Mouse (Mus musculus): Measurements from ENCODE around the gene Nr2e1. TPM values are rescaled to one million over a fixed set of nuclear protein-coding genes. Genes with fewer than 3 reads are reported as not detected.

Nr2e1 gene
- total and polyA plus RNA-seq, 3 experiments: not detected

GRCm38 (mm10) chr10:42581694-42582565, 1.5 kb downstream of the Nr2e1 start:
- Histone ChIP-seq H3K36me3 (ENCODE audit: control insufficient read depth in 1 of 2, insufficient read depth in 2 of 2, low read length in 2 of 2) (no peaks in the 10 kb centered on the region), H3K79me2 (ENCODE audit: control insufficient read depth, insufficient read depth, low read length, poor library complexity) (no peaks in the 10 kb centered on the region), H3K4me3 (ENCODE audit: control insufficient read depth in 1 of 2, insufficient read depth in 1 of 2, low read depth in 2 of 2, low read length in 2 of 2) (no peak overlapping the region), H3K9ac (ENCODE audit: control insufficient read depth, low read depth, low read length, poor library complexity, severe bottlenecking) (no peak overlapping the region), H3K27me3 (ENCODE audit: control insufficient read depth in 1 of 2, insufficient read depth in 2 of 2, low read length in 2 of 2) (peaks cover 0 to 2% of the 10 kb centered on the region in 2 experiments; a peak in 3 of 4 replicates), H3K9me3 (replicated peaks; ENCODE audit: insufficient read depth, low read length) (no peaks in the 10 kb centered on the region), H3K4me1 (ENCODE audit: control insufficient read depth in 1 of 2, insufficient read depth in 2 of 2, low read length in 2 of 2) (no peaks in the 10 kb centered on the region), H3K27ac (ENCODE audit: control insufficient read depth, low read depth, low read length) (no peak overlapping the region)
- TF ChIP-seq ELF1 (IDR thresholded peaks at IDR 0.05; ENCODE audit: low read depth, low read length) (no peak), MEF2A (IDR thresholded peaks at IDR 0.05; ENCODE audit: extremely low read depth, insufficient replicate concordance, low read depth, low read length, poor library complexity, severe bottlenecking) (no peak)
- no peak for DNase-seq (ENCODE audit: low read depth, low spot score)

- Histone ChIP-seq H3K36me3 (ENCODE audit: control insufficient read depth in 1 of 2, insufficient read depth in 2 of 2, low read length in 2 of 2) (no peaks in the 10 kb centered on the region), H3K27me3 (ENCODE audit: control insufficient read depth in 1 of 2, insufficient read depth in 2 of 2, low read length in 2 of 2) (no peaks in the 10 kb centered on the region; a peak in 1 of 4 replicates), H3K4me1 (ENCODE audit: control insufficient read depth in 1 of 2, insufficient read depth in 2 of 2, low read length in 2 of 2) (no peaks in the 10 kb centered on the region), H3K79me2 (ENCODE audit: control insufficient read depth, insufficient read depth, low read length, poor library complexity) (no peaks in the 10 kb centered on the region), H3K9ac (ENCODE audit: control insufficient read depth, low read depth, low read length, poor library complexity, severe bottlenecking) (no peak overlapping the region), H3K4me3 (ENCODE audit: control insufficient read depth in 1 of 2, insufficient read depth in 1 of 2, low read depth in 2 of 2, low read length in 2 of 2) (no peak overlapping the region), H3K27ac (ENCODE audit: control insufficient read depth, low read depth, low read length) (no peak overlapping the region), H3K9me3 (replicated peaks; ENCODE audit: insufficient read depth, low read length) (no peaks in the 10 kb centered on the region)
- no peak for DNase-seq (ENCODE audit: low read depth, low spot score)
- TF ChIP-seq KAT2A (conservative IDR thresholded peaks at IDR 0.05; ENCODE audit: low read depth, low read length) (no peak), ETS1 (IDR thresholded peaks at IDR 0.05; ENCODE audit: low read depth, low read length) (no peak), MYB (IDR thresholded peaks at IDR 0.05; ENCODE audit: low read depth, low read length) (no peak), POLR2AphosphoS2 (IDR thresholded peaks at IDR 0.05; ENCODE audit: low read length) (no peak), POLR2A (IDR thresholded peaks at IDR 0.05; ENCODE audit: control insufficient read depth in 1 of 2, insufficient read depth in 1 of 2, low read depth in 1 of 2, low read length in 2 of 2, poor library complexity in 1 of 2) (no peak), NELFE (IDR thresholded peaks at IDR 0.05; ENCODE audit: low read depth, low read length) (no peak), CHD2 (IDR thresholded peaks at IDR 0.05; ENCODE audit: low read length) (no peak), E2F4 (IDR thresholded peaks at IDR 0.05; ENCODE audit: borderline replicate concordance, low read depth, low read length) (no peak), USF2 (IDR thresholded peaks at IDR 0.05; ENCODE audit: borderline replicate concordance in 1 of 2, insufficient read depth in 1 of 2, low read depth in 1 of 2, low read length in 2 of 2) (no peak), ZKSCAN1 (IDR thresholded peaks at IDR 0.05; ENCODE audit: low read depth, low read length) (no peak)
Measured at GRCm38 (mm10) chr10:42580951-42581277, 2.5 kb downstream of the Nr2e1 start.
